Mouse (Mus musculus): Measurements from ENCODE around the gene Creb1.

DNA sequence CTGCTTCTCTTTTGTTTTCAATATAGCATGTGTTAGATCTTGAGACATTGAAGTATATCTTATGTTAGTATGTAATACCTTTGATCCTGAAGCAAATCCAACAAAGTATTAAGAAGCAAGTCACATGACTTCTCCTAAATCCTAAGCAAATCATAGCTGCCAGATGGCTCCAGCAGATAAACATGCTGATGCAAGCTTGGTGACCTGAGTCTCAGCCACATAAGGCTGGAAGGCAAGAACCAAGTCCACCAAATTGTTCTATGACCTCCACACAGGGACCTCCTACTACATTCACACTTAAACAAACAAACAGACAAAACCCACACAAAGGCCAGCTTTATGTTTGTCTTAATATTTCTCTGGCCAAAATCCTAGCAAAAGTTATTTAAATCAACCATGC, 35.8 kb downstream of the Creb1 start:
- TF ChIP-seq GATA1 (IDR thresholded peaks at IDR 0.05; ENCODE audit: borderline replicate concordance, low read length) (no peak), FLI1 (IDR thresholded peaks at IDR 0.05; ENCODE audit: low read length) (no peak)
